ENCODE assay signal across 8 mouse cellular contexts in the genomic region with DNA sequence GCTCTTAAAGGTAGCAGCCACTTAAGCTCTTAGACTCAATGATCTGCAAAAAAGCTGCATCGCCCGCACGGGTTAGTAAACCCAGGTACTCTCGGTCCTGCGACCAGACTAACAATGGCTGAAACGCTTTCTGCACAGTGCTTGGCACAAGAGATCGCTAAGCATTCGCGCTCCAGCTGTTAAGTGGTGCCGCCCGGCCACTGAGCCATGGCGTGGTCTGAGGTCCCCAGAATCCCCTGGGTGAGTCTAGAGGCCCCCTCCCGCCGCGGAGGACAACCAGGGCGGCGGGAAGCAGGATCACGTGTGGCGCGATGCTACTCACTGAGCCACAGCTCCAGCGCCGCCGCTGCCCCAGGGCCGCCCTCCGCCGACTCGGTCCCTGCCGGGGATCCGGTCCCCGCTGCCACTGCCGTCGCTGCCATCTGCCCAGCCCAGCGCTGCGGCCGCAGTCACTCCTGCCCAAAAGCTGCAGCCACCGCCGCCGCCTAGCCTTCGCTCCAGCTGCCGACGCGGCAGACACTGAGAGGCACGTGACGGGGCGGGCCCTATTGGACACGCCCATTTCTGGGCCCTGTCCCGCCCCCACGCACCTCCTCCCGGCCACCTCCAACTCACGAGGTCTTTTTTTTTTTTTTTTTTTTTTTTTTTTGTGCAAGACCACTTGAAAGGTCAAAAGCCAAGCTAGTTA. TPM values are rescaled to one million over a fixed set of nuclear protein-coding genes. Genes with fewer than 3 reads are reported as not detected.
A peak's percentile ranks its signal among the peaks of the same experiment; 100 is the strongest.
DNase-seq lines count a peak whose midpoint lies in the region; ATAC-seq and TF ChIP-seq lines count a peak whose summit lies in the region.

Gga2 (minus strand) TSS at position 556 of the 688 bp plus-strand sequence.

- no peaks in the 10 kb centered on the region for H3K36me3 ChIP-seq in embryonic facial prominence, embryonic 15.5 days
- H3K36me3 ChIP-seq in kidney, embryonic 15.5 days = 0 out of 2 replicates have a peak, but pooled peaks cover 4% of the 10 kb centered on the region

- TF ChIP-seq CTCF in bone marrow, adult 2 months (IDR thresholded peaks at IDR 0.05; ENCODE audit: control insufficient read depth, insufficient read depth, low read length) = no peak

- H3K4me3 ChIP-seq in bone marrow, adult 2 months (replicated peaks; ENCODE audit: control insufficient read depth, low read depth, low read length) = peak within 1 kb of the TSS; percentile 84
- H3K4me3 ChIP-seq in embryonic facial prominence, embryonic 15.5 days (replicated peaks) = peak within 1 kb of the TSS; percentile 58
- peak within 1 kb of the TSS; percentile 81 for H3K4me3 ChIP-seq in kidney, embryonic 15.5 days (replicated peaks)

- H3K9me3 ChIP-seq in embryonic facial prominence, embryonic 15.5 days (replicated peaks) = no peaks in the 10 kb centered on the region
- no peaks in the 10 kb centered on the region for H3K9me3 ChIP-seq in kidney, embryonic 15.5 days (replicated peaks)

- H3K27ac ChIP-seq in bone marrow, adult 2 months (ENCODE audit: control insufficient read depth, insufficient read depth, low read depth, low read length, poor library complexity) = peak within 1 kb of the TSS; percentile 84
- peak within 1 kb of the TSS; percentile 79 for H3K27ac ChIP-seq in embryonic facial prominence, embryonic 15.5 days (replicated peaks)
- peak within 1 kb of the TSS; percentile 91 for H3K27ac ChIP-seq in kidney, embryonic 15.5 days

- H3K27me3 ChIP-seq in embryonic facial prominence, embryonic 15.5 days = no peaks in the 10 kb centered on the region
- no peaks in the 10 kb centered on the region for H3K27me3 ChIP-seq in kidney, embryonic 15.5 days

- peak; percentile 88 for ATAC-seq in embryonic facial prominence, embryonic 15.5 days (ENCODE audit: insufficient number of reproducible peaks, low FRiP score, low TSS enrichment, low read depth)
- ATAC-seq in kidney, embryonic 15.5 days (replicated peaks; ENCODE audit: low FRiP score) = peak; percentile 86
- peak; percentile 89 for ATAC-seq in monocyte, adult 5-6 weeks (replicated peaks; ENCODE audit: insufficient number of reproducible peaks, low FRiP score, low TSS enrichment, poor library complexity, severe bottlenecking)

- H3K4me1 ChIP-seq in bone marrow, adult 2 months (ENCODE audit: control insufficient read depth, insufficient read depth, low read length) = peaks cover 6% of the 10 kb centered on the region
- peaks cover 23% of the 10 kb centered on the region for H3K4me1 ChIP-seq in embryonic facial prominence, embryonic 15.5 days
- H3K4me1 ChIP-seq in kidney, embryonic 15.5 days = peaks cover 44% of the 10 kb centered on the region

- peak; percentile 72; the same call in 1 of the 2 replicates for TF ChIP-seq POLR2A in bone marrow, adult 2 months (IDR thresholded peaks at IDR 0.05; ENCODE audit: borderline replicate concordance, control insufficient read depth, low read depth, low read length)

- peak; percentile 81 for DNase-seq in 416B (ENCODE audit: low read depth)
- DNase-seq in heart, adult 9 months (ENCODE audit: low spot score in 2 of 2) = peak; percentile 87 to 91
- DNase-seq in liver = peak; percentile 93
- peak; percentile 87 to 92 for DNase-seq in spleen, postnatal 4 days (ENCODE audit: low spot score in 2 of 2)

- H3K4me2 ChIP-seq in embryonic facial prominence, embryonic 15.5 days (replicated peaks) = peak within 1 kb of the TSS; percentile 69
- H3K4me2 ChIP-seq in kidney, embryonic 15.5 days = peak within 1 kb of the TSS; percentile 86

- H3K9ac ChIP-seq in embryonic facial prominence, embryonic 15.5 days = peak within 1 kb of the TSS; percentile 35
- H3K9ac ChIP-seq in kidney, embryonic 15.5 days = peak within 1 kb of the TSS; percentile 71

- under 1% methylated on average over 50 of the region's 50 CpGs for whole genome bisulfite sequencing in bone marrow, adult 2 months
- under 1% methylated on average over 50 of the region's 50 CpGs for WGBS in embryonic facial prominence, embryonic 15.5 days
- WGBS in kidney, embryonic 15.5 days = under 1% methylated on average over 50 of the region's 50 CpGs

RNA-seq across cellular contexts. Expression of gene Gga2, which starts in this region (rescaled TPM):
- 23.3 and 35.6 TPM in 2 replicates for polyA plus RNA-seq in bone marrow, adult 2 months (2011; ENCODE audit: insufficient read depth, insufficient read length, low replicate concordance, missing spikeins)
- polyA plus RNA-seq in embryonic facial prominence, embryonic 15.5 days (2015; fragmentation: Nextera tagmentation; extraction: Ambion mirVana) = 87.9 and 95.4 TPM in 2 replicates
- polyA plus RNA-seq in kidney, embryonic 15.5 days (2015; fragmentation: Nextera tagmentation; extraction: Ambion mirVana) = 89.4 and 95.4 TPM in 2 replicates
- 6.1 to 7.8 TPM (median 7.4 TPM) in 3 replicates for total RNA-seq in monocyte, adult 5-6 weeks (2017)

Comparison
In these comparisons a context has a peak if more than half of its experiments do, and no peak if none do; other contexts are left out.
1. Peak in every context shown above with its lines: DNase-seq, ATAC-seq, H3K4me3 ChIP-seq and H3K27ac ChIP-seq.